Mouse (Mus musculus) liver, embryonic 11.5 days (tissue): Measurements from ENCODE around the gene Cdk15. TPM values are rescaled to one million over a fixed set of nuclear protein-coding genes. Genes with fewer than 3 reads are reported as not detected.

Source experiments
- ATAC-seq: fragments of 200-750 bp; cut with Nextera tagmentation; replicated peaks from 2 replicates; pipeline ENCODE4 v1.8.0; 2017; ENCODE audit warnings: moderate number of reproducible peaks, mild to moderate bottlenecking, moderate TSS enrichment, moderate library complexity; ENCODE audit not compliant: low FRiP score
- DNase-seq: peaks from one replicate; pipeline ENCODE4 v3.0.0-alpha.2; 2017; ENCODE audit warnings: low spot score
- H3K27ac ChIP-seq: fragments of 300-500 bp; sonication (generic); 2 replicates; pipeline ENCODE4 v1.5.1; 2014; ENCODE audit warnings: mild to moderate bottlenecking, low read depth, low read length, control low read depth
- H3K27me3 ChIP-seq: fragments of 300-500 bp; sonication (generic); replicated peaks from 2 replicates; pipeline ENCODE4 v1.6.1; 2014; ENCODE audit warnings: low read length, mixed read lengths; ENCODE audit not compliant: control insufficient read depth, insufficient read depth
- H3K36me3 ChIP-seq: fragments of 300-500 bp; sonication (generic); 2 replicates; pipeline ENCODE4 v1.6.1; 2014; ENCODE audit warnings: mild to moderate bottlenecking, low read length, moderate library complexity, mixed read lengths; ENCODE audit not compliant: control insufficient read depth, insufficient read depth
- H3K4me1 ChIP-seq: fragments of 300-500 bp; sonication (generic); replicated peaks from 2 replicates; pipeline ENCODE4 v1.6.1; 2014; ENCODE audit warnings: low read length, mixed read lengths; ENCODE audit not compliant: control insufficient read depth, insufficient read depth
- H3K4me2 ChIP-seq: fragments of 300-500 bp; sonication (generic); 2 replicates; pipeline ENCODE4 v1.6.1; 2014; ENCODE audit warnings: mild to moderate bottlenecking, control low read depth, moderate library complexity
- H3K4me3 ChIP-seq: fragments of 300-500 bp; sonication (generic); 2 replicates; pipeline ENCODE4 v1.5.1; 2014; ENCODE audit warnings: low read depth, low read length, control low read depth
- H3K9ac ChIP-seq: fragments of 300-500 bp; sonication (generic); 2 replicates; pipeline ENCODE4 v1.6.1; 2014; ENCODE audit warnings: low read depth, low read length, control low read depth
- H3K9me3 ChIP-seq: fragments of 300-500 bp; sonication (generic); 2 replicates; pipeline ENCODE4 v1.6.1; 2016; ENCODE audit warnings: low read length, inconsistent platforms, mixed read lengths; ENCODE audit not compliant: control insufficient read depth
- WGBS: fragments of 180-500 bp; shearing (Covaris S2); extraction: QIAGEN DNeasy Blood & Tissue Kit; methylation state at CpG from one replicate; pipeline ENCODE4 v1.1.7; 2014; 5-methylcytosine and 5-hydroxymethylcytosine counted together
- polyA plus RNA-seq: library from polyadenylated mRNA; unstranded; fragments of >200 nt; fragmentation: Nextera tagmentation; extraction: Ambion mirVana; gene quantifications from 2 replicates; pipeline ENCODE4 v1.2.1, GENCODE M21; 2014

Cdk15 gene
- polyA plus RNA-seq, 1 experiment from 2014 or later, result 0.21 TPM

DNA sequence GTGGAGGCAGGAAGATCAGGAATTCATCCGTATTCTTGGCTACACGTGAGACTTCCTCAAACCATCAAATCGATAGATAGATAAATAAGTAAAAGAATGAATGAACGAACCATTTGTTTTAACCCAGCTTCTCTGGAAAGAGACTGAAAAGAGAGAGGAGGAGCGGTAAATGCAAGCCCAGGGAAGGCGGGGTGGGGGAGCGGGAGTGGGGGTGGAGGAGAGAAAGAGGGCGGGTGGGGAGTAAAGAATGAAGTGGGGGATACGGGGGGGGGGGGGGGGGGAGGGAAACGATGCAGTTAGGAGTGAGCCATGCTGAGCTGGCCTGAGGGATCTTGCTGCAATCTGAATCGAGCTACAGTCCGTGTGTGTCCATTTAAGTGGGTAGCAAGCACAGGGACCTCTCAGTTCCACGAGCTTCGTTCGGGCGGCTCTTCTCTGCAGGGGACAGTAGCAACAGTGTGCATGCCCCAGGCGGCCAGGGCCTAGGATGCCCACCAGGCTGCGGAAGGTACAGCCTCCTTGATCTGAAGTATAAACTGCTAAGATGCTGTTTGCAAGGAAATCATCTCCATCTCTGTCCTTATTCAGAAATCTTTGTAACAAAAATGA, 3.3 kb upstream of the Cdk15 start:
- DNase-seq, result no peak
- Histone ChIP-seq H3K9ac (no peak overlapping the region), H3K27me3 (no peaks in the 10 kb centered on the region), H3K36me3 (no peaks in the 10 kb centered on the region), H3K27ac (no peak overlapping the region), H3K4me1 (no peaks in the 10 kb centered on the region; the same call in 1 of the 2 replicates), H3K4me3 (peak overlapping the region; percentile 17; the same call in 1 of the 2 replicates), H3K9me3 (no peaks in the 10 kb centered on the region), H3K4me2 (peak overlapping the region; percentile 57)
- ATAC-seq, result no peak
- WGBS, result 11% methylated on average over 16 of the region's 18 CpGs

DNA sequence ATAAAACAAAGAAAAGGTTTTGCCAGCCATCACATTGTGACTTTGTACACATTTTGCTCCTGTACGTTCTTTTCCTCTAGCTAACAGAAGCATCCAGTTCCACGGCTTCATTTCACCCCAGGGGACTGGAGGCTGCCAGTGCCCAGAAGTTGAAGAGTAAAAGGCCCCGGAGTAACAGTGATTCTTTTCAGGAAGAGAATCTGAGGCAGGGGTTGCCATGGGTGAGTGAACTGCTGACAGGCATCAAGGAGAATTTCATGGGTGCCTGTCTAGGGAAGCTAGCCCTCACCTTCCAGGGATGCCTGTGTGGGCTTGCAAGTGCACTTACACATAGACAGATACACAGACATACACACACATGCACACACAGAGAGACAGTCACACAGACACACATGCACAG, 1.0 kb downstream of the Cdk15 start:
- Histone ChIP-seq H3K9me3 (no peaks in the 10 kb centered on the region), H3K4me1 (no peaks in the 10 kb centered on the region; the same call in 1 of the 2 replicates), H3K4me2 (no peak overlapping the region), H3K9ac (no peak overlapping the region), H3K36me3 (no peaks in the 10 kb centered on the region), H3K27ac (no peak overlapping the region), H3K27me3 (no peaks in the 10 kb centered on the region), H3K4me3 (no peak overlapping the region)
- DNase-seq (no peak), ATAC-seq (no peak)
- WGBS, result 74% methylated on average over 3 of the region's 3 CpGs

DNA sequence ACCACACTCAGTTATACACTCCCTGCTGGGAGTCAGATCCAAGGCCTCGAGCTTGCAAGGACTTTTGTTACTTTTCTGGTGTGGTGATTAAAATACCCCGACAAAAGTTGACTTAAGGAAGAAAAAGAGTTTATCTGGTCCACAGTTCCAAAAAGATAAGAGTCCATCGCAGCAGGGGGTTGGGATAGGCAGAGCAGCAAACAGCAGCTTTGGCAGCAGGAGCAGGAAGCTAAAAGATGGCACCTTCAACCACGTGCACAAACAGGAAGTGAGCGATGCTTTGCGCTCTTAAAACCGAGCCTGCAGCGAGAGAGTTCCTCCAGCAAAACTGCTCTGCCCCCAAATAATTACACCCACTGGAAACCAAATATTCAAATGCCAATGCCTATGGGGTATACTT, 12.2 kb downstream of the Cdk15 start:
- Histone ChIP-seq H3K9ac (no peak overlapping the region), H3K4me2 (no peak overlapping the region), H3K27me3 (no peaks in the 10 kb centered on the region), H3K4me1 (peaks cover 5% of the 10 kb centered on the region; the same call in 1 of the 2 replicates), H3K9me3 (no peaks in the 10 kb centered on the region), H3K27ac (no peak overlapping the region), H3K4me3 (no peak overlapping the region), H3K36me3 (no peaks in the 10 kb centered on the region)
- ATAC-seq, result no peak
- 30% methylated on average over 8 of the region's 8 CpGs for WGBS
- DNase-seq, result no peak

DNA sequence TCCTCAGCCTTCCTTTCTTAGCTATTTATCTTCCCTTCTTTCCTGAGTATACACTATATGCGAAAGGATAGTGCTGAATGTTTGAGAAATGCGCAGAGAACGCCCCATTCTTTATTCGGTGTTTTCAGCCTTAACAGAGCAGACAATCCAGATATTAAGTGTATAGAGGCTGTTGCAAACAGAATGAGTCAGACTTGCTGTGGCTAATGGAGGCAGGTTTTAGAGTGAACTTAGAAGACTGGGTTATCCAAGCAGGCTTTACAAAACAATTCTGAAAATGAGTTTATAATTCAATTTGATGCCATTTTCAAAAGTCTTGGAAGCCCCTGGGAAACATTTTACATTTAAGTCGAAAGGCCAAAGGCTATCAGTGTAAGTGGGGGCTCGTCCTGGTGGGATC, 12.8 kb downstream of the Cdk15 start:
- ATAC-seq (no peak), DNase-seq (no peak)
- Histone ChIP-seq H3K36me3 (no peaks in the 10 kb centered on the region), H3K4me1 (peaks cover 5% of the 10 kb centered on the region; the same call in 1 of the 2 replicates), H3K27me3 (no peaks in the 10 kb centered on the region), H3K4me3 (no peak overlapping the region), H3K27ac (no peak overlapping the region), H3K9ac (no peak overlapping the region), H3K4me2 (no peak overlapping the region), H3K9me3 (no peaks in the 10 kb centered on the region)
- WGBS, result 72% methylated on average over 6 of the region's 6 CpGs

DNA sequence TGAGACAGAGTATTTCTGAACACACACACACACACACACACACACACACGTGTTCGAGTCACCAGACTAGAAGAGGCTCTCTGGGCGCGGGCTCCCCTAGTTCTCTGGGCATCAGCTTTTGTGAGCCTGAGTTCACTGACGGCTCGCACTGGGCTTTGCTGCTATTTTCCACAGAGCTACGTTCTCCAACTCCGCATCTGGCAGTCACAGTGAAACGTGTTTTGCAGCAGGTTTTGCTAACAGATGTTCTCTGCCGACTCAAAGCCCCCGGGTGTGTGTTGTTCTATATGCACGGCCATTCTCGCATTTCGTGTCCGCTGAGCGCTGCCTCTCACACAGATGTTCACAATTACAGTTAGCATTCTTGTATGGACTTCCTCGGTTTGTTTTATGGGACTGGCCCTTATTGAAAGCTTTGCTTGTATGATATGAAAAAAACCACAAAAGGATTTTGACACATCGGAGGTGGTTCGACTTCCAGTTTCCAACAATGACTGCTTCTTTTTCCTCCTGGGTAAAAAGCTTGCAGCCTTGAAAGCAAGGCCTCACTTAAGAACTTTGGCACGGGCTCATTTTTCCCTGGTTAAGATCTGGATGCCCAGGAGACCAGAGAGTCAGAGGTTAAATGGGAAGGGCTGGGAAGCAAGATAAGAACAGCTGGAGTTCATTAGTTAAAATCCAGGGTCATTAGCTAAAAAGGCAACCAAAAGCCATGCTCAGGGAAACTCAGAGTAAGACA, 13.4 kb downstream of the Cdk15 start:
- ATAC-seq (no peak), DNase-seq (no peak)
- no peaks in the 10 kb centered on the region for H3K27me3 ChIP-seq
- H3K9ac ChIP-seq, result no peak overlapping the region
- no peak overlapping the region for H3K27ac ChIP-seq
- H3K4me3 ChIP-seq, result no peak overlapping the region
- H3K36me3 ChIP-seq, result no peaks in the 10 kb centered on the region
- H3K4me2 ChIP-seq, result no peak overlapping the region
- H3K4me1 ChIP-seq, result peaks cover 5% of the 10 kb centered on the region; the same call in 1 of the 2 replicates
- H3K9me3 ChIP-seq, result no peaks in the 10 kb centered on the region
- 61% methylated on average over 20 of the region's 20 CpGs for WGBS

DNA sequence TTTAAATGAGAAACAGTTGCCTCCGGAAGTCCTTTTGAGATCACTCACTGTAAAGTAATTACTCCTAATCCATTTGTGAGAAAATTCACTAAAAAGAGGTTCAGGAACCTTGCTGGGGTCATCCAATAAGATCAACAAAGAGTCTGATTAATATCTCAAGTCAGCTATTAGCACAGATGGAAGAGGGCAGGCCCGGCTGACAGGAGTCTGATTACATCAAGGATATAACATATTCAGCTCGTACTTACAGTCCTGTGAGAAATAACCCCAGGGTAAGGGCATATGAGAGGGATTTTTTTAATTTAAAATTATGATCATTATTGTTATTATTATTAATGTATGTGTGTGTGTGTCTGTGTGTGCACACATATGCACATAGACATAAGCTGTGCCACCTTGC, 15.5 kb downstream of the Cdk15 start:
- no peak for DNase-seq
- ATAC-seq, result no peak
- Histone ChIP-seq H3K4me1 (peaks cover 5% of the 10 kb centered on the region; the same call in 1 of the 2 replicates), H3K36me3 (no peaks in the 10 kb centered on the region), H3K27ac (no peak overlapping the region), H3K9ac (no peak overlapping the region), H3K4me2 (no peak overlapping the region), H3K4me3 (no peak overlapping the region), H3K9me3 (no peaks in the 10 kb centered on the region), H3K27me3 (no peaks in the 10 kb centered on the region)
- 72% methylated on average over 3 of the region's 3 CpGs for WGBS

DNA sequence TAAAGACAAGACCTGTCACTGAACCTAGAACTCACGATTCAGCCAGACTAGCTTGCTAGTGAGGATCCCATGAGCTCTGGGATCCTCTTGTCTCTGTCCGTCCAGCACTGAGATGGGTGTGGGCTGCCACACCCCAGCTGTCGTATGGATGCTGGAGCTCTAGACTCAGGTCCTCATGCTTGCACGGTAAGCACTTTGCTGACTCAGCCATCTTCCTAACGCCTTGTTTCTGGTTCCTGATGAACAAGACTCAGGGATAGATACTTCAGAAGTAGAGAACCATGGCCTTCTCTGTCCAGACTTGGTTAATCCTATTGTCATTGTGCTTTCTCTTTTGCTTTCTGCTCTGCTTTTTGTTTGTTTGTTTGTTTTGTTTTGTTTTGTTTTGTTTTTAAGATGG, 29.2 kb downstream of the Cdk15 start:
- Histone ChIP-seq H3K27me3 (no peaks in the 10 kb centered on the region), H3K4me2 (no peak overlapping the region), H3K36me3 (no peaks in the 10 kb centered on the region), H3K9me3 (no peaks in the 10 kb centered on the region), H3K4me3 (no peak overlapping the region), H3K4me1 (no peaks in the 10 kb centered on the region), H3K27ac (no peak overlapping the region), H3K9ac (no peak overlapping the region)
- DNase-seq (no peak), ATAC-seq (no peak)
- WGBS, result 76% methylated on average over 5 of the region's 5 CpGs

DNA sequence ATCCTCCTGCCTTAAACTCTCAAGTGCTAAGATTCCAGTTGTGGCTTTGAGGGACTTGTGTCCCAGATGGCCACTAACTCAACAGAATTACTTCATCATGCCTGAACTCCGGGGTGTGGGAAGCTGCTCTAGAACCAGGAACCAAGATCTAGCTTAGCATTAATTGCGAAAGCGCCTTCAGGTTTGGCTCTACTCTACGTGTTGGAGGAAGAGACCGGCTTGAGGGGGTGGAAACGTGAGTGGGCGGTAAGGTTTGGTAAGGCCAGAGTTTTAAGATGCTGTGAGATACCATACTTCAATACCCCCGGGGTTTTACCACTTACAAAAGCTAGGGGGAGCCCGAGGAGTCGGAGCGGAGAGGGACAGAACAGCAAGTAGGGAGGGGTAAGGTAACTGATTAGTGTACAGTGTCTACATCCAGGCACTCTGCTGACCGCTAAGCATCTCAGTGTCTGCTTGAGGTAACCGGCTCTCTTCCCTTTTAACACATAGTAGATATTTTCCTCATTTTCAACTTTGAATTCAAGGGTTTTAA, 29.7 kb downstream of the Cdk15 start:
- Histone ChIP-seq H3K36me3 (no peaks in the 10 kb centered on the region), H3K27ac (no peak overlapping the region), H3K27me3 (no peaks in the 10 kb centered on the region), H3K4me1 (no peaks in the 10 kb centered on the region), H3K9me3 (no peaks in the 10 kb centered on the region), H3K4me3 (no peak overlapping the region), H3K4me2 (no peak overlapping the region), H3K9ac (no peak overlapping the region)
- WGBS, result 63% methylated on average over 13 of the region's 13 CpGs
- ATAC-seq (no peak), DNase-seq (no peak)

DNA sequence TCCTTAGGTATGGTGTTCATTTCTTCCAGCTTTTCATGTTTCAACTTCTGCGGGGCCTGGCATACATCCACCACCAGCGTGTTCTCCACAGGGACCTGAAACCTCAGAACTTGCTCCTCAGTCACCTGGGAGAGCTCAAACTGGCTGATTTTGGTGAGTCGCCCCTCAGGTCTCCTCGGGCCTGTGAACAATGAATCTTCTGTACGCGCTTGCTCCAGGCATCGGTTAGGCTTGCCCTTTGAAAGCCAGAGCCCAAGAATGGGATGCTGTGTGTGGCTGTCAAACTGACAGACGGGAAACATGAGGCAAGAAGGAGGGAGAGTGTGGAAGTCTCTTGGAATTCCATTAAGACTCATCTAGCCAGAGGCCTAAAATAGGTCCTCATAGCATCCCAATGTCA, 31.0 kb downstream of the Cdk15 start:
- Histone ChIP-seq H3K4me1 (no peaks in the 10 kb centered on the region), H3K9ac (no peak overlapping the region), H3K27me3 (no peaks in the 10 kb centered on the region), H3K36me3 (no peaks in the 10 kb centered on the region), H3K9me3 (no peaks in the 10 kb centered on the region), H3K27ac (no peak overlapping the region), H3K4me2 (no peak overlapping the region), H3K4me3 (no peak overlapping the region)
- no peak for DNase-seq
- WGBS, result 81% methylated on average over 8 of the region's 8 CpGs
- no peak for ATAC-seq
